Mouse (Mus musculus) lung, postnatal 0 days (tissue): ENCODE measurements at regions not wholly inside any gene's neighbourhood (a gene's known extent, or its start where the extent isn't known, plus 50 kb on each side); places are given as distances from the start of the nearest gene placed in this dataset.

Source experiments
- ATAC-seq: fragments of 200-750 bp; cut with Nextera tagmentation; 2 replicates; pipeline ENCODE4 v1.8.0; 2017; ENCODE audit warnings: moderate library complexity
- DNase-seq: peaks from one replicate; pipeline ENCODE4 v3.0.0-alpha.2; 2016; ENCODE audit warnings: low spot score
- H3K27ac ChIP-seq: fragments of 300-500 bp; sonication (generic); 2 replicates; pipeline ENCODE4 v1.5.1; 2014; ENCODE audit warnings: antibody characterized with exemption, mild to moderate bottlenecking, low read length, mixed read lengths
- H3K27me3 ChIP-seq: fragments of 300-500 bp; sonication (generic); replicated peaks from 2 replicates; pipeline ENCODE4 v1.6.1; 2014; ENCODE audit warnings: low read length, mixed read lengths; ENCODE audit not compliant: insufficient read depth
- H3K36me3 ChIP-seq: fragments of 300-500 bp; sonication (generic); 2 replicates; pipeline ENCODE4 v1.6.1; 2014; ENCODE audit warnings: low read length, mixed read lengths; ENCODE audit not compliant: insufficient read depth
- H3K4me1 ChIP-seq: fragments of 300-500 bp; sonication (generic); 2 replicates; pipeline ENCODE4 v1.6.1; 2014; ENCODE audit warnings: antibody characterized with exemption, low read depth, low read length, mixed read lengths; ENCODE audit not compliant: insufficient read depth
- H3K4me2 ChIP-seq: fragments of 300-500 bp; sonication (generic); replicated peaks from 2 replicates; pipeline ENCODE4 v1.6.1; 2014; ENCODE audit warnings: low read depth, mild to moderate bottlenecking, low read length, moderate library complexity, mixed read lengths
- H3K4me3 ChIP-seq: fragments of 300-500 bp; sonication (generic); 2 replicates; pipeline ENCODE4 v1.5.1; 2014; ENCODE audit warnings: low read depth, low read length
- H3K9ac ChIP-seq: fragments of 300-500 bp; sonication (generic); replicated peaks from 2 replicates; pipeline ENCODE4 v1.6.1; 2014; ENCODE audit warnings: low read depth, mild to moderate bottlenecking
- H3K9me3 ChIP-seq: fragments of 300-500 bp; sonication (generic); 2 replicates; pipeline ENCODE4 v1.6.1; 2016; ENCODE audit warnings: low read length, mixed read lengths
- CTCF ChIP-seq: IDR thresholded peaks from 2 replicates; pipeline ENCODE4 v1.5.1; 2016; ENCODE audit warnings: antibody characterized with exemption, mild to moderate bottlenecking
- EP300 ChIP-seq: IDR thresholded peaks from 2 replicates; pipeline ENCODE4 v1.6.1; 2016; ENCODE audit warnings: antibody characterized with exemption, mild to moderate bottlenecking, control low read depth
- WGBS: fragments of 180-500 bp; shearing (Covaris S2); extraction: QIAGEN DNeasy Blood & Tissue Kit; methylation state at CpG from one replicate; pipeline ENCODE4 v1.1.7; 2014; 5-methylcytosine and 5-hydroxymethylcytosine counted together

GRCm38 (mm10) chr17:45265587-45265986 lies 167.9 kb downstream of the Cdc5l start:
- H3K9me3 ChIP-seq, result no peaks in the 10 kb centered on the region
- no peak for DNase-seq
- no peak overlapping the region for H3K27ac ChIP-seq
- no peak overlapping the region for H3K4me3 ChIP-seq
- H3K27me3 ChIP-seq, result no peaks in the 10 kb centered on the region
- H3K9ac ChIP-seq, result no peak overlapping the region
- no peak for ATAC-seq
- TF ChIP-seq EP300 (no peak), CTCF (no peak)
- H3K36me3 ChIP-seq, result no peaks in the 10 kb centered on the region
- no peaks in the 10 kb centered on the region for H3K4me1 ChIP-seq
- no peak overlapping the region for H3K4me2 ChIP-seq
- 70% methylated on average over 7 of the region's 7 CpGs for WGBS

DNA sequence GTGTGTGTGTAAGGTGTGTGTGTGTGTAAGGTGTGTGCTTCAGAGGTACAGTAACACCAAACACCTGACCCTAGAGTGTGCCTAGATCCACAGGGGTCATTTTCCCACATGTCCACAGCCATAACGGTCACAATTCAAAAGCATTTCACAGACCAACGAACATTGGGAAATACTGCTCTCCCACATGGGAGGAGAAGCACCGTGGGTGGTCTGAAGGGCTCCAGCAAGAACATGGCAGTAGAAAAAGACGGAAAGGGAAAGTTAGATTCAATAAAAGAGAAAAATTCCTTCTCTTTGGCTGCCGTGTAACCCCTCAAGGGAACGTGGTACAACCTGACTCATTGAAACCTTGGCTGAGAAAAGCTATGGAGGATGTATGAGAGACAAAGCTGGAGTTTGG lies 169.1 kb downstream of the Cdc5l start:
- no peak for TF ChIP-seq EP300
- TF ChIP-seq CTCF, result no peak
- no peaks in the 10 kb centered on the region for H3K4me1 ChIP-seq
- peak; percentile 29 for DNase-seq
- no peaks in the 10 kb centered on the region for H3K9me3 ChIP-seq
- no peaks in the 10 kb centered on the region for H3K36me3 ChIP-seq
- H3K4me3 ChIP-seq, result no peak overlapping the region
- H3K9ac ChIP-seq, result no peak overlapping the region
- H3K27ac ChIP-seq, result no peak overlapping the region
- H3K4me2 ChIP-seq, result no peak overlapping the region
- no peaks in the 10 kb centered on the region for H3K27me3 ChIP-seq
- 38% methylated on average over 6 of the region's 6 CpGs for WGBS
- no peak for ATAC-seq

GRCm38 (mm10) chr17:45260421-45260820 lies 173.1 kb downstream of the Cdc5l start:
- TF ChIP-seq EP300 (no peak), CTCF (no peak)

DNA sequence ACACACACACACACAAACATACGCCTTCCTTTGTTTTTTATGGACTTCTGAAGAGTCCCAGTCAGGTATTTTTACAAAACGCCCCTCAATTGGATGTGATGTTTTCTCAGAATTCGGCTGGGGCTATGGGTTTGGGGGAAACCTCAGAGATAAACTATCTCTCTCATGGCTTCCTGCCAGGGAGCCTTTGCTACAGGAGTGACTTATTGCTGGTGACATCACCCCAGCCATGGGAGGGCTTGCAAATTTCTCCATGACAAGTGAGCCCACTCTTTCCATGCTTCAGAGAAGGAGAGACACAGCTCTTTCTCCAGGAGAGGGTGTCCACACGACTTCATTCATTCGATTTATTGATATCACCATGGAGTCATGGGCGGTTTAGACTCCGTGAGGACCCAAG lies 175.5 kb downstream of the Cdc5l start:
- H3K9me3 ChIP-seq, result no peaks in the 10 kb centered on the region
- WGBS, result 63% methylated on average over 7 of the region's 7 CpGs
- ATAC-seq, result no peak

More at GRCm38 (mm10) chr17:45260421-45260820, 173.1 kb downstream of the Cdc5l start:
- Histone ChIP-seq H3K27me3 (no peaks in the 10 kb centered on the region), H3K36me3 (no peaks in the 10 kb centered on the region), H3K9ac (no peak overlapping the region), H3K4me1 (no peaks in the 10 kb centered on the region), H3K4me3 (no peak overlapping the region), H3K27ac (no peak overlapping the region), H3K9me3 (no peaks in the 10 kb centered on the region), H3K4me2 (no peak overlapping the region)
- WGBS, result 73% methylated on average over 10 of the region's 10 CpGs
- ATAC-seq (no peak), DNase-seq (no peak)

GRCm38 (mm10) chr17:45252593-45253230 lies 180.8 kb downstream of the Cdc5l start:
- no peak overlapping the region for H3K27ac ChIP-seq
- TF ChIP-seq CTCF (no peak), EP300 (no peak)
- DNase-seq, result no peak
- ATAC-seq, result peak; percentile 43; the same call in 1 of the 2 replicates
- H3K4me2 ChIP-seq, result no peak overlapping the region; the same call in 1 of the 2 replicates
- no peak overlapping the region for H3K9ac ChIP-seq
- no peaks in the 10 kb centered on the region for H3K9me3 ChIP-seq
- H3K4me1 ChIP-seq, result no peaks in the 10 kb centered on the region
- no peaks in the 10 kb centered on the region for H3K27me3 ChIP-seq
- 41% methylated on average over 15 of the region's 15 CpGs for WGBS
- H3K36me3 ChIP-seq, result no peaks in the 10 kb centered on the region
- no peak overlapping the region for H3K4me3 ChIP-seq

More for the DNA sequence above, 175.5 kb downstream of the Cdc5l start:
- no peak overlapping the region for H3K27ac ChIP-seq
- no peaks in the 10 kb centered on the region for H3K27me3 ChIP-seq
- H3K4me2 ChIP-seq, result no peak overlapping the region
- H3K4me1 ChIP-seq, result no peaks in the 10 kb centered on the region
- H3K36me3 ChIP-seq, result no peaks in the 10 kb centered on the region
- no peak for DNase-seq
- no peak overlapping the region for H3K9ac ChIP-seq
- TF ChIP-seq EP300 (no peak), CTCF (no peak)
- no peak overlapping the region for H3K4me3 ChIP-seq

DNA sequence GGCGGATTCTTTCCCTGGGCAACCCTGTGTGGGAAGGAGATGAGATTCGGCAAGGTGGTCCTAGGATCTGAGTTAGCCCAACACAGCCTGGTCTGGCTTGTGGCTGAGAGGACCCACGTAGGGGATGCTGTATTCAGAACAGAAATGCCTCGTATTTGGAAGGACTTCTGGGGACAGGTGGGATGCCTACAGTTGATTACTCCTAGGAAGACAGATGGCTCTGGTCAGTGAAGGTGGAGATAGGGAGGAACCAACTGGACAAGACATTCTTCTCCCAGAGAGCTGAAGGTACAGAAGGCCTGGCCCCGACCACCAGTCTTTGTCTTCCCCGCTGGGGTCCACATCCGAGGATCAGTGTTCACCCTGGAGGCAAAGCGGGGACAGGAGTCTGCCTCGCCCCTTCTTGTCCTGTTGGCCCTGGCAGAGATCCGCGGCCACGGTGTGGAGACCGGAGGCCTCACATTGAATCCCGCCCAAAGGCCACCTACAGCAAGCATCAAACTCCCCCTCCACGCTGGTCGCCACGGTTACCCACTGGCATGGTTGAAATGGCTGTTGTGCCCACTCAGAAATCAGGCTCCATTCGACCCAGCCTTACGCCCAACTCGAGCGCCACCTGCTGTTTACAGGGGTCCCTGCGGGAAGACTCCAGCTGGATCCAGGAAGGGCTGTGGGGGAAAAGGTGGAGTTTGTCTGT lies 182.4 kb downstream of the Cdc5l start:
- peak; percentile 63 for DNase-seq
- no peak overlapping the region for H3K4me3 ChIP-seq

More for the DNA sequence above, 182.4 kb downstream of the Cdc5l start:
- H3K27ac ChIP-seq, result no peak overlapping the region
- no peaks in the 10 kb centered on the region for H3K4me1 ChIP-seq
- no peak overlapping the region for H3K9ac ChIP-seq
- no peaks in the 10 kb centered on the region for H3K36me3 ChIP-seq
- TF ChIP-seq CTCF (peak; percentile 93), EP300 (no peak)
- 33% methylated on average over 21 of the region's 22 CpGs for WGBS
- H3K27me3 ChIP-seq, result no peaks in the 10 kb centered on the region
- no peak overlapping the region for H3K4me2 ChIP-seq
- H3K9me3 ChIP-seq, result no peaks in the 10 kb centered on the region
- peak; percentile 47 for ATAC-seq
